Mouse (Mus musculus): Measurements from ENCODE around the gene Cxcr3. TPM values are rescaled to one million over a fixed set of nuclear protein-coding genes. Genes with fewer than 3 reads are reported as not detected.

The Cxcr3 gene
- total and polyA plus RNA-seq, 3 experiments, result 0.04 TPM; not detected in 2

DNA sequence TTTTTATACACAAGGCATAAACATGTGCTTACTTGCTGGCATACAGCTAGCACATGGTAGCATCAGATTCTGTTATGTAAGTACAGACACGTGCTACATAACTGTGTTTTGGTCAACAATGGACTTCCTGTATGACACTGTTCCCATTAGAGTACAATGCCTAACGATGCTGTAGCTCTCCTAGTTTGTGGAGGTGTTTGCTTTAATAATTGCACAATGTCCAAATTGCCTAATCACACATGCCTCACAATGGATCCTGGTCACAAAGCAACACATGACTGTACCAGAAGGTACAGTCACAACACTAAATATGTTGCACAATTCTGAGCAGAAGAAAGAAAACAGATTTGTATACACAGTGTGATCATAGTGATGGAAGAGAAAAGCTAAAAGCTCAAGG, 35.4 kb upstream of the Cxcr3 start:
- no peaks in the 10 kb centered on the region for H3K79me2 ChIP-seq (ENCODE audit: control insufficient read depth, insufficient read depth, low read length, poor library complexity)
- no peaks in the 10 kb centered on the region for H3K9me3 ChIP-seq (replicated peaks; ENCODE audit: insufficient read depth, low read length)
- no peak overlapping the region for H3K27ac ChIP-seq (ENCODE audit: control insufficient read depth, low read depth, low read length)
- H3K27me3 ChIP-seq (ENCODE audit: control insufficient read depth in 1 of 2, insufficient read depth in 2 of 2, low read length in 2 of 2), result peaks cover 3 to 4% of the 10 kb centered on the region in 2 experiments; a peak in 1 of 4 replicates
- TF ChIP-seq MEF2A (IDR thresholded peaks at IDR 0.05; ENCODE audit: extremely low read depth, insufficient replicate concordance, low read depth, low read length, poor library complexity, severe bottlenecking), result no peak
- no peak for TF ChIP-seq HCFC1 (IDR thresholded peaks at IDR 0.05; ENCODE audit: low read depth, low read length)
- no peak for TF ChIP-seq BHLHE40 (IDR thresholded peaks at IDR 0.05; ENCODE audit: borderline replicate concordance, low read depth, low read length)
- no peaks in the 10 kb centered on the region for H3K36me3 ChIP-seq (ENCODE audit: control insufficient read depth in 1 of 2, insufficient read depth in 2 of 2, low read length in 2 of 2)
- no peak overlapping the region for H3K4me3 ChIP-seq (ENCODE audit: control insufficient read depth in 1 of 2, insufficient read depth in 1 of 2, low read depth in 2 of 2, low read length in 2 of 2)
- DNase-seq (ENCODE audit: low read depth, low spot score), result no peak
- no peaks in the 10 kb centered on the region for H3K4me1 ChIP-seq (ENCODE audit: control insufficient read depth in 1 of 2, insufficient read depth in 2 of 2, low read length in 2 of 2)
- H3K9ac ChIP-seq (ENCODE audit: control insufficient read depth, low read depth, low read length, poor library complexity, severe bottlenecking), result no peak overlapping the region

DNA sequence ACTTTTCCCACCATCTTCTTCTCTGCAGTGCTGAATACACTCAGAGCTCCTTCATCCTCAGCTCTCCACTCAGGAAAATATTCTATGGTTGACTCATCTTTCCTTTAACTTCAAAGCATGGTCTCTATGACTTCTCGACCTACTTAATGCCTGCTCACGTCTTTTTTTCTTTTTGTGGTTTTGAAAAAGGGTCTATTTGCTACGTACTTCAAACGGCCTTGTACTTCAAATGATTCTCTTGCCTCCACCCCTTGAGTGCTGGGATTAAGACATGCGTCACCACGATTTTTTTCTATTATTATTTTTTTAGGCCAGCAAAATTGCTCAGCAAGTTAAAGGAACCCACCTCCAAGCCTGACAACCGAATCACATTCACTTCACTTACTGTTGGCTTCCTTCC, 33.2 kb upstream of the Cxcr3 start:
- H3K9ac ChIP-seq (ENCODE audit: control insufficient read depth, low read depth, low read length, poor library complexity, severe bottlenecking), result no peak overlapping the region
- no peak for DNase-seq (ENCODE audit: low read depth, low spot score)
- no peak overlapping the region for H3K4me3 ChIP-seq (ENCODE audit: control insufficient read depth in 1 of 2, insufficient read depth in 1 of 2, low read depth in 2 of 2, low read length in 2 of 2)

DNA sequence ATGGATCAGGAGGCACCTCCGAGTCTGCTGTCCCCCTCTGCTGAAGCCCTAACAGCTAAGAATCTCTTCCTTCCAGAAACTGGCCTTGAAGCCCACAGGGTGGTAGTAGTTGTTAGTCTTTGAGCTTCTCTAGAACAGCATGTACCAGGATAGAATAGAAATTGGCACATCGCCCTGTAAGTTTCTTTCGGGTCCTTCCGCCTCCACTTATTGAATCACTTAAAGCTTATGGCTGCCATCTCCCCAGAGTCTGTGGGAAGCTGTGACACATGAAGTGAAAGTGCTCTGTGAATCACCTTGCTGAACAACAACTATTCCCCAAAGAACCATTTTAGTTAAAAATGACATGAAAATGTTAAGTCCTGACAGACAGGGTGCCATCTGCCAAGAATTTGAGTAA, 31.0 kb upstream of the Cxcr3 start:
- H3K4me3 ChIP-seq (ENCODE audit: control insufficient read depth in 1 of 2, insufficient read depth in 1 of 2, low read depth in 2 of 2, low read length in 2 of 2), result no peak overlapping the region
- no peaks in the 10 kb centered on the region for H3K36me3 ChIP-seq (ENCODE audit: control insufficient read depth in 1 of 2, insufficient read depth in 2 of 2, low read length in 2 of 2)
- no peak for TF ChIP-seq SMC3 (IDR thresholded peaks at IDR 0.05; ENCODE audit: low read depth, low read length)
- no peak for TF ChIP-seq NELFE (IDR thresholded peaks at IDR 0.05; ENCODE audit: low read depth, low read length)
- TF ChIP-seq MAFK (IDR thresholded peaks at IDR 0.05; ENCODE audit: borderline replicate concordance, low read depth, low read length), result no peak
- no peak for TF ChIP-seq ZMIZ1 (IDR thresholded peaks at IDR 0.05; ENCODE audit: low read depth, low read length)
- TF ChIP-seq USF2 (IDR thresholded peaks at IDR 0.05; ENCODE audit: borderline replicate concordance in 1 of 2, insufficient read depth in 1 of 2, low read depth in 1 of 2, low read length in 2 of 2), result no peak
- TF ChIP-seq RCOR1 (IDR thresholded peaks at IDR 0.05; ENCODE audit: low read depth, low read length), result no peak
- no peak for TF ChIP-seq MYC (IDR thresholded peaks at IDR 0.05; ENCODE audit: low read depth, low read length)
- no peak for TF ChIP-seq MAZ (IDR thresholded peaks at IDR 0.05; ENCODE audit: low read depth, low read length)
- TF ChIP-seq ZNF384 (IDR thresholded peaks at IDR 0.05; ENCODE audit: low read depth, low read length), result no peak
- TF ChIP-seq ZKSCAN1 (IDR thresholded peaks at IDR 0.05; ENCODE audit: low read depth, low read length), result no peak
- no peak for TF ChIP-seq KAT2A (conservative IDR thresholded peaks at IDR 0.05; ENCODE audit: low read depth, low read length)
- no peak for TF ChIP-seq CHD2 (IDR thresholded peaks at IDR 0.05; ENCODE audit: low read length)
- no peak for TF ChIP-seq TCF12 (IDR thresholded peaks at IDR 0.05; ENCODE audit: low read depth, low read length)
- no peak overlapping the region for H3K27ac ChIP-seq (ENCODE audit: control insufficient read depth, low read depth, low read length)
- H3K9ac ChIP-seq (ENCODE audit: control insufficient read depth, low read depth, low read length, poor library complexity, severe bottlenecking), result no peak overlapping the region
- DNase-seq (ENCODE audit: low read depth, low spot score), result no peak
- no peaks in the 10 kb centered on the region for H3K79me2 ChIP-seq (ENCODE audit: control insufficient read depth, insufficient read depth, low read length, poor library complexity)
- peaks cover 0 to 2% of the 10 kb centered on the region in 2 experiments; a peak in 1 of 4 replicates for H3K27me3 ChIP-seq (ENCODE audit: control insufficient read depth in 1 of 2, insufficient read depth in 2 of 2, low read length in 2 of 2)
- H3K4me1 ChIP-seq (ENCODE audit: control insufficient read depth in 1 of 2, insufficient read depth in 2 of 2, low read length in 2 of 2), result no peaks in the 10 kb centered on the region
- H3K9me3 ChIP-seq (replicated peaks; ENCODE audit: insufficient read depth, low read length), result no peaks in the 10 kb centered on the region

More for the DNA sequence above, 33.2 kb upstream of the Cxcr3 start:
- no peaks in the 10 kb centered on the region for H3K79me2 ChIP-seq (ENCODE audit: control insufficient read depth, insufficient read depth, low read length, poor library complexity)
- no peaks in the 10 kb centered on the region for H3K36me3 ChIP-seq (ENCODE audit: control insufficient read depth in 1 of 2, insufficient read depth in 2 of 2, low read length in 2 of 2)
- TF ChIP-seq JUND (IDR thresholded peaks at IDR 0.05; ENCODE audit: low read depth, low read length) (no peak), CHD2 (IDR thresholded peaks at IDR 0.05; ENCODE audit: low read length) (no peak), ZKSCAN1 (IDR thresholded peaks at IDR 0.05; ENCODE audit: low read depth, low read length) (no peak), MXI1 (IDR thresholded peaks at IDR 0.05; ENCODE audit: low read depth, low read length) (no peak), USF1 (IDR thresholded peaks at IDR 0.05; ENCODE audit: low read depth, low read length) (no peak), MYC (IDR thresholded peaks at IDR 0.05; ENCODE audit: low read depth, low read length) (no peak), RCOR1 (IDR thresholded peaks at IDR 0.05; ENCODE audit: low read depth, low read length) (no peak), ZMIZ1 (IDR thresholded peaks at IDR 0.05; ENCODE audit: low read depth, low read length) (no peak), GATA1 (IDR thresholded peaks at IDR 0.05; ENCODE audit: low read depth, low read length) (no peak), POLR2AphosphoS2 (IDR thresholded peaks at IDR 0.05; ENCODE audit: low read length) (no peak), NELFE (IDR thresholded peaks at IDR 0.05; ENCODE audit: low read depth, low read length) (no peak), MAX (IDR thresholded peaks at IDR 0.05; ENCODE audit: low read length) (no peak), ZNF384 (IDR thresholded peaks at IDR 0.05; ENCODE audit: low read depth, low read length) (no peak), ZC3H11A (IDR thresholded peaks at IDR 0.05; ENCODE audit: low read depth, low read length) (no peak), ETS1 (IDR thresholded peaks at IDR 0.05; ENCODE audit: low read depth, low read length) (no peak), CTCF (IDR thresholded peaks at IDR 0.05 in 2 of 3, conservative IDR thresholded peaks at IDR 0.05 in 1 of 3; ENCODE audit: control insufficient read depth in 1 of 3, insufficient read depth in 1 of 3, low read depth in 2 of 3, low read length in 3 of 3, poor library complexity in 1 of 3, severe bottlenecking in 1 of 3) (no peak), E2F4 (IDR thresholded peaks at IDR 0.05; ENCODE audit: borderline replicate concordance, low read depth, low read length) (no peak)
- no peaks in the 10 kb centered on the region for H3K9me3 ChIP-seq (replicated peaks; ENCODE audit: insufficient read depth, low read length)
- no peak overlapping the region for H3K27ac ChIP-seq (ENCODE audit: control insufficient read depth, low read depth, low read length)
- peaks cover 0 to 2% of the 10 kb centered on the region in 2 experiments; a peak in 1 of 4 replicates for H3K27me3 ChIP-seq (ENCODE audit: control insufficient read depth in 1 of 2, insufficient read depth in 2 of 2, low read length in 2 of 2)
- no peaks in the 10 kb centered on the region for H3K4me1 ChIP-seq (ENCODE audit: control insufficient read depth in 1 of 2, insufficient read depth in 2 of 2, low read length in 2 of 2)
